Mouse (Mus musculus) monocyte, adult 59 days (primary cell): ENCODE measurements around the gene Gm7030. TPM values are rescaled to one million over a fixed set of nuclear protein-coding genes. Genes with fewer than 3 reads are reported as not detected.

Experiments used
- total RNA-seq, 2 experiments: library from RNA; stranded (reverse); gene quantifications; one replicate each; pipeline ENCODE4 v1.2.4; 2023

Gm7030 gene
- 10 to 100 TPM; 10.6 to 10.8 TPM for total RNA-seq

DNA sequence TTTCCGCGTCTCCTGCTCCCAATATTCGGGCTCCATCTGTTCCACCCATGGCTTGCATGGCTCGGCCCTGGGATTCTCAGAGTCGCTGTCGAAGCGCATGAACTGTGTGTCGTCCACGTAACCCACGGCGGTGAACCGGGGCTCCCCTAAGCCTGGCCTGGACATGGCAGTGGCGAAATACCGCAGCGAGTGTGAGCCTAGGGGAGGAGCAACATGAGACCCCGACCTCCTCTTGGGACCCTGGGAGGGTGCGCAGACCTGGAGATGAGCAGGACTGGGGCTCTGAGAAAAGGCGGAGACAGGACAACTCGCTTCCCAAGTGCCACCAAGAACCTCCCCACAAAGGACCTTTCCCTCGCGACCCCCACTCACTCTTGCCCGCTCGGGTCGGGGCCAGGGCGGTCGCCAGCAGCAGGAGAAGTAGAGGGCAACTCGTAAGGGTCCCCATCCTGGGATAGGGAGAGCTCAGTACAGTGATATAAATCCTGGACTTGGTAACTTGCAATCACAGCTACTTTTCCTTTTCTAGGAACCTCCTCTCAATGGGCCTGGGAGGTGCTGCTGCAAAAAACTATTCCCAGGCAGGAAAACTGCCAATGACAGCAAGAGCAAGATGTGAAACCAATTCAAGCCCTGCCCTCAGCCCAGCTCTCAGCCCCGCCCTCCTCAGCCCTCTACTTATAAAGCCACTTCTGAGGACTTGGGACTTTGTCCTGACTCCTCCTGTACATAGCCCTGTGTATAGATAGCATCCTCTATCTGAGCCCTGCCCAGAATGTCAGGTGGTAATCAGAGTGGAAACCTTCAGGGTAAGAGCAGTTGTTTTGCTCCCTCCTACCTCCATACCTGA, at the start of gene Gm7030:
TSS of gene Gm7030 (minus strand) at position 458 of the 850 bp plus-strand sequence.

DNA sequence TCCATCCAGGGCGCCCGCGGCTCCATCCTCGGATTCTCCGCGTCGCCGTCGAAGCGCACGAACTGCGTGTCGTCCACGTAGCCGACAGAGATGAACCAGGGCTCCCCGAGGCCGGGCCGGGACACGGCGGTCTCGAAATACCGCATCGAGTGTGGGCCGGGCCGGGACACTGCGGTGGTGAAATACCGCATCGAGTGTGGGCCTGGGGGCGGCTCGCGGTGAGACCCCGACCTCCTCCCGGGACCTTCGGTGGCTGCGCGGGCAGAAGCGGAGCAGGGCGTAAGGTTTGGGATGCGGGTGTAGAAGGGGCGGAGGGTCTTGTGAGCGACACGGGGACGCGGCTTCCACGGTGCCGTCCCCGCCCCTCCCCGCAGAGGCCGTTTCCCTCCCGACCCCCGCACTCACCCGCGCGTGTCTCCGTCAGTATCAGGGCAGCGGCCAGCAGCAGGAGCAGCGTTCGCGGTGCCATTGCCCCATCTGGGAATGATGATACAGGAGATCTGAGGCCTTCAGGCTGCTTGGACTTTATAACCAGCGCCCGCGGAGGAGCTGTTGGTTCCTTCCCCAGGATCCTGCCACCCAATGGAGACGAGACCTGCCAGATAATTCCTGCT, 38.9 kb upstream of the Gm7030 start, which contains the start of gene Gm8909:
TSS of gene Gm8909 (minus strand) at position 499 of the 614 bp plus-strand sequence.

DNA sequence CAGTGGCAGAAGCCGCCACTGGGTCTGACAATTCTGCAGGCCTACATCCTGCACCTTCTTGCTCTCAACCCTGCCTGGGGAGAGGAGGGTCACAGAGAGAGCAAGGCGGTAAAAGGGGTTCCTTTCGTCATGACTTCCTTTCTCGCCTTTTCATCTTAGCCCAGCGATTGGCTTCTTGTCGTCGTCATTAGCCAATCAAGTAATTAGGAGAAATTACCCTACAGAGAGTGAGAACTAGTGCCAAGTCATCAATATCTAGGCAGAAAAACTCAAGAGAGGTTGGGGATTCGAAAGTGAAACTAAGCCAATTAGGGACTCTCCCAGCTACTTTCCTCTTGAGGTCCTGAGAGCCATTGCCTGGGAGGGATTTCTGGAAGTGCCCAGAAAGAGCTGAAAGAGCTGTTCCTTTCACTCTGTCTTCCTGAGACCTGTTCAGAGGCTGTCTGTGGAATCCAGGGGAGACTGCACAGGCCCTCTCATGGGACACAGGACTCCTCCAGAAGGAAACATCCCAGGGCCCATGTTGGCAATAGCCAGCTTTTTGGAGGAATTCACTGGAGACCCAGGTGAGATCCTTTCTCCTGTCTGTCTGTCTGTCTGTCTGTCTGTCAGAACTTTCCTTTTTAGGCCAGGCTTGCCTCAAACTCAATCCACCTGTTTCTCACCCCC, 7.7 kb downstream of the Gm7030 start, which contains the start of gene Gm19684:
TSS of gene Gm19684 (plus strand) at position 327 of the 669 bp plus-strand sequence.

Other genes with a start within 250 kb of the Gm7030 start
- gene Dhx16, start 249.6 kb downstream of the Gm7030 start, total RNA-seq, result 10 to 100 TPM; 76.0 to 84.5 TPM
- gene 2310061I04Rik, start 232.0 kb downstream of the Gm7030 start, total RNA-seq, result 10 to 100 TPM; 13.3 to 21.1 TPM
- 10 to 100 TPM; 19.6 to 29.1 TPM for gene Atat1, start 219.3 kb downstream of the Gm7030 start, total RNA-seq
- 10 to 100 TPM; 35.6 to 39.0 TPM for gene Mrps18b, start 213.0 kb downstream of the Gm7030 start, total RNA-seq
- 100 to 1,000 TPM; 137 to 142 TPM for gene Ppp1r10, start 213.0 kb downstream of the Gm7030 start, total RNA-seq
- 100 to 1,000 TPM; 141 to 162 TPM for gene Abcf1, start 159.7 kb downstream of the Gm7030 start, total RNA-seq
- gene Gnl1, start 149.6 kb downstream of the Gm7030 start, total RNA-seq, result 10 to 100 TPM; 63.8 to 71.6 TPM
- gene Prr3, start 149.2 kb downstream of the Gm7030 start, total RNA-seq, result 10 to 100 TPM; 83.9 to 100.0 TPM
- gene H2-T24, start 108.9 kb downstream of the Gm7030 start, total RNA-seq, result 10 to 100 TPM; 45.7 to 54.4 TPM
- gene H2-T23, start 96.6 kb downstream of the Gm7030 start, total RNA-seq, result 100 to 1,000 TPM; 278 to 280 TPM
- gene H2-T22, start 86.7 kb downstream of the Gm7030 start, total RNA-seq, result 10 to 100 TPM; 51.9 to 64.4 TPM
- not detected for gene Gm6034, start 86.5 kb downstream of the Gm7030 start, total RNA-seq
- gene Gm11127, start 71.1 kb downstream of the Gm7030 start, total RNA-seq, result 10 to 100 TPM; 66.2 to 67.1 TPM
- gene Gm19684, start 7.7 kb downstream of the Gm7030 start, total RNA-seq, result 1 to 10 TPM; 2.0 to 2.6 TPM
- gene Gm8909, start 39.1 kb upstream of the Gm7030 start, total RNA-seq, result not detected
- gene H2-T3, start 60.9 kb upstream of the Gm7030 start, total RNA-seq, result not detected
- 10 to 100 TPM; 49.5 to 53.5 TPM for gene Rpp21, start 128.6 kb upstream of the Gm7030 start, total RNA-seq
- 10 to 100 TPM; 25.7 to 30.4 TPM for gene Trim39, start 142.8 kb upstream of the Gm7030 start, total RNA-seq
- gene H2-M10.2, start 157.1 kb upstream of the Gm7030 start, total RNA-seq, result not detected
- gene H2-M10.1, start 196.7 kb upstream of the Gm7030 start, total RNA-seq, result not detected
- gene H2-M10.3, start 239.0 kb upstream of the Gm7030 start, total RNA-seq, result not detected